Mouse (Mus musculus) lung, embryonic 16.5 days (tissue): Measurements from ENCODE around the gene Erf. TPM values are rescaled to one million over a fixed set of nuclear protein-coding genes. Genes with fewer than 3 reads are reported as not detected.

Source experiments
- ATAC-seq: fragments of 200-750 bp; cut with Nextera tagmentation; 2 replicates; pipeline ENCODE4 v1.8.0; 2017; ENCODE audit warnings: low read depth, mild to moderate bottlenecking, moderate library complexity
- H3K27ac ChIP-seq: fragments of 300-500 bp; sonication (generic); 2 replicates; pipeline ENCODE4 v1.5.1; 2014; ENCODE audit warnings: mild to moderate bottlenecking, control low read depth, low read length
- H3K27me3 ChIP-seq: fragments of 300-500 bp; sonication (generic); 2 replicates; pipeline ENCODE4 v1.6.1; 2014; ENCODE audit warnings: low read depth, low read length, mixed read lengths; ENCODE audit not compliant: control insufficient read depth, insufficient read depth
- H3K36me3 ChIP-seq: fragments of 300-500 bp; sonication (generic); 2 replicates; pipeline ENCODE4 v1.6.1; 2014; ENCODE audit warnings: low read length; ENCODE audit not compliant: control insufficient read depth, insufficient read depth
- H3K4me1 ChIP-seq: fragments of 300-500 bp; sonication (generic); replicated peaks from 2 replicates; pipeline ENCODE4 v1.6.1; 2014; ENCODE audit warnings: low read length, mixed read lengths; ENCODE audit not compliant: control insufficient read depth, insufficient read depth
- H3K4me2 ChIP-seq: fragments of 300-500 bp; sonication (generic); 2 replicates; pipeline ENCODE4 v1.6.1; 2014; ENCODE audit warnings: low read depth, low read length, control low read depth
- H3K4me3 ChIP-seq: fragments of 300-500 bp; sonication (generic); 2 replicates; pipeline ENCODE4 v1.5.1; 2014; ENCODE audit warnings: mild to moderate bottlenecking, low read length, control low read depth
- H3K9ac ChIP-seq: fragments of 300-500 bp; sonication (generic); 2 replicates; pipeline ENCODE4 v1.6.1; 2014; ENCODE audit warnings: low read length, control low read depth
- H3K9me3 ChIP-seq: fragments of 300-500 bp; sonication (generic); 2 replicates; pipeline ENCODE4 v1.6.1; 2016; ENCODE audit warnings: low read length; ENCODE audit not compliant: control insufficient read depth
- WGBS: fragments of 180-500 bp; shearing (Covaris S2); extraction: QIAGEN DNeasy Blood & Tissue Kit; methylation state at CpG from one replicate; pipeline ENCODE4 v1.1.7; 2014; 5-methylcytosine and 5-hydroxymethylcytosine counted together
- polyA plus RNA-seq: library from polyadenylated mRNA; unstranded; fragments of >200 nt; fragmentation: Nextera tagmentation; extraction: Ambion mirVana; gene quantifications from 2 replicates; pipeline ENCODE4 v1.2.1, GENCODE M21; 2015

Gene Erf
- polyA plus RNA-seq, 1 experiment from 2014 or later, result 13.6 TPM

DNA sequence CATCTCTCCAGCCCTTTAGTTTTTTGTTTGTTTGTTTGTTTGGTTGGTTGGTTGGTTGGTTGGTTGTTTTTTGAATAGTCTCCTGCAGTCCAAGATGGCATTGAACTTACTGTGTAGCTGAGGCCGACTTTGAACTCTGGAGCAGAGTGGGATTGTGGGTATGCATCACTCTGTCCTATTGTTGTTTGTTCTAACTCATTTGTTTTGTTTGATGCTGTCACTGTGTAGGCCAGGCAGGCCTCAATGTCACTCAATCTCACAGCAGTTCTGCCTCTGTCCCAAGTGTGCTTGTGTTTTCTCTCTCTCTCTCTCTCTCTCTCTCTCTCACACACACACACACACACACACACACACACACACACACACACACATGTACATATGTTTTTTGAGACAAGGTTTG, 11.3 kb upstream of the Erf start:
- no peak overlapping the region for H3K4me2 ChIP-seq
- H3K36me3 ChIP-seq, result no peaks in the 10 kb centered on the region
- H3K9me3 ChIP-seq, result no peaks in the 10 kb centered on the region
- H3K4me3 ChIP-seq, result no peak overlapping the region
- 68% methylated on average over 1 of the region's 1 CpGs for WGBS
- ATAC-seq, result no peak
- no peak overlapping the region for H3K9ac ChIP-seq
- H3K27ac ChIP-seq, result no peak overlapping the region
- peaks cover 2% of the 10 kb centered on the region for H3K4me1 ChIP-seq
- no peaks in the 10 kb centered on the region for H3K27me3 ChIP-seq

- Histone ChIP-seq H3K36me3 (no peaks in the 10 kb centered on the region), H3K9ac (peak overlapping the region; percentile 78), H3K9me3 (no peaks in the 10 kb centered on the region), H3K4me3 (peak overlapping the region; percentile 98), H3K4me2 (peak overlapping the region; percentile 95), H3K27me3 (no peaks in the 10 kb centered on the region), H3K27ac (peak overlapping the region; percentile 98), H3K4me1 (peaks cover 28% of the 10 kb centered on the region)
- 13% methylated on average over 8 of the region's 8 CpGs for WGBS
- ATAC-seq, result no peak
These were observed 1.3 kb upstream of the Erf start for GRCm38 (mm10) chr7:25251822-25252221.

GRCm38 (mm10) chr7:25251071-25251791, 670 bp upstream of the Erf start:
- peak overlapping the region; percentile 98 for H3K4me3 ChIP-seq
- ATAC-seq, result peak; percentile 53
- no peaks in the 10 kb centered on the region for H3K9me3 ChIP-seq
- 2% methylated on average over 22 of the region's 22 CpGs for WGBS
- H3K27me3 ChIP-seq, result no peaks in the 10 kb centered on the region
- no peaks in the 10 kb centered on the region for H3K36me3 ChIP-seq
- peaks cover 34% of the 10 kb centered on the region for H3K4me1 ChIP-seq
- H3K4me2 ChIP-seq, result peak overlapping the region; percentile 95
- peak overlapping the region; percentile 98 for H3K27ac ChIP-seq
- peak overlapping the region; percentile 78 for H3K9ac ChIP-seq

- Histone ChIP-seq H3K9me3 (no peaks in the 10 kb centered on the region), H3K4me2 (peak overlapping the region; percentile 95), H3K9ac (peak overlapping the region; percentile 97), H3K4me3 (peak overlapping the region; percentile 98), H3K36me3 (peaks cover 13% of the 10 kb centered on the region), H3K4me1 (peaks cover 43% of the 10 kb centered on the region), H3K27me3 (no peaks in the 10 kb centered on the region), H3K27ac (peak overlapping the region; percentile 99)
- 0% methylated on average over 35 of the region's 73 CpGs for WGBS
- peak; percentile 68 for ATAC-seq
These were observed 1.0 kb downstream of the Erf start for GRCm38 (mm10) chr7:25249314-25250140.

DNA sequence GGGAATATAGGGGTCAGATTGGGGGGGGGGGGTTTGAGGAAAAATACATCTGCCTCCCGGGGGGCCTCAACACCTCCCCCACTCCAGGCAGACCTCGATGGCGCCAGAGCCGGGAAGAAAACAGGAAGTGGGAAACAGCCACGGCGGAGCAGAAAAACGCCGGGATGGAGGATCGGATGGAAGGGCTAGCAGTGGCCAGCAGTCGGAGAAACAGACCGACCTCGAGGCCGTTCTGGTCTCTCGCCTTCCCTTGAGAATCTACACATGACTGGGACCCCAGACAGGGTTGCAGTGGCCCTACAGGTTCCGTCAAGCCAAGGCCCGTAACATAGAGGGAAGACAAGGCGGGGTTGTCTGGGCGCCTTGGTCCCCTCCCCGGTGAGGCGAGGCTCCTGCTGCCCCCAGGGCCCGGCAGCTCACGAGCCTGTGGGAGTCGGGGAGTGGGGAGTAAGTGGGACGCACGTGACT, 1.7 kb downstream of the Erf start:
- peak overlapping the region; percentile 99 for H3K27ac ChIP-seq
- peak overlapping the region; percentile 95 for H3K4me2 ChIP-seq
- H3K4me1 ChIP-seq, result peaks cover 43% of the 10 kb centered on the region
- peaks cover 16% of the 10 kb centered on the region for H3K36me3 ChIP-seq
- under 1% methylated on average over 25 of the region's 25 CpGs for WGBS
- H3K4me3 ChIP-seq, result peak overlapping the region; percentile 98
- no peaks in the 10 kb centered on the region for H3K27me3 ChIP-seq
- no peak for ATAC-seq
- H3K9me3 ChIP-seq, result no peaks in the 10 kb centered on the region
- H3K9ac ChIP-seq, result peak overlapping the region; percentile 97

GRCm38 (mm10) chr7:25248018-25248647, 2.4 kb downstream of the Erf start:
- under 1% methylated on average over 18 of the region's 18 CpGs for WGBS

GRCm38 (mm10) chr7:25247498-25247897, 3.1 kb downstream of the Erf start:
- peak overlapping the region; percentile 99 for H3K27ac ChIP-seq
- no peak for ATAC-seq
- peak overlapping the region; percentile 98 for H3K4me3 ChIP-seq
- peak overlapping the region; percentile 95 for H3K4me2 ChIP-seq
- H3K4me1 ChIP-seq, result peaks cover 43% of the 10 kb centered on the region
- no peaks in the 10 kb centered on the region for H3K9me3 ChIP-seq
- WGBS, result 10% methylated on average over 3 of the region's 3 CpGs
- H3K36me3 ChIP-seq, result peaks cover 18% of the 10 kb centered on the region
- peak overlapping the region; percentile 97 for H3K9ac ChIP-seq
- H3K27me3 ChIP-seq, result no peaks in the 10 kb centered on the region

More at GRCm38 (mm10) chr7:25248018-25248647, 2.4 kb downstream of the Erf start:
- H3K4me3 ChIP-seq, result peak overlapping the region; percentile 98
- H3K9me3 ChIP-seq, result no peaks in the 10 kb centered on the region
- H3K27me3 ChIP-seq, result no peaks in the 10 kb centered on the region
- H3K36me3 ChIP-seq, result peaks cover 16% of the 10 kb centered on the region
- H3K27ac ChIP-seq, result peak overlapping the region; percentile 99
- peak overlapping the region; percentile 95 for H3K4me2 ChIP-seq
- H3K4me1 ChIP-seq, result peaks cover 43% of the 10 kb centered on the region
- H3K9ac ChIP-seq, result peak overlapping the region; percentile 97
- ATAC-seq, result no peak

- H3K27me3 ChIP-seq, result no peaks in the 10 kb centered on the region
- H3K4me1 ChIP-seq, result peaks cover 38% of the 10 kb centered on the region
- ATAC-seq, result no peak
- peak overlapping the region; percentile 95 for H3K4me2 ChIP-seq
- H3K9ac ChIP-seq, result peak overlapping the region; percentile 97
- WGBS, result 20% methylated on average over 4 of the region's 4 CpGs
- peak overlapping the region; percentile 99 for H3K27ac ChIP-seq
- H3K4me3 ChIP-seq, result peak overlapping the region; percentile 98
- peaks cover 18% of the 10 kb centered on the region for H3K36me3 ChIP-seq
- H3K9me3 ChIP-seq, result no peaks in the 10 kb centered on the region
These were observed 3.8 kb downstream of the Erf start for GRCm38 (mm10) chr7:25246759-25247137.
